Mouse (Mus musculus) ES-Bruce4 (cell line): ENCODE data around the gene Rprml. TPM values are rescaled to one million over a fixed set of nuclear protein-coding genes. Genes with fewer than 3 reads are reported as not detected.

Experiments used
- H3K27ac ChIP-seq: 2 replicates; pipeline ENCODE4 v1.5.1; 2012; ENCODE audit warnings: low read length, inconsistent platforms; ENCODE audit not compliant: insufficient read depth
- H3K27me3 ChIP-seq: 2 replicates; pipeline ENCODE4 v1.6.1; 2012; ENCODE audit warnings: mild to moderate bottlenecking, low read length, inconsistent platforms; ENCODE audit not compliant: control insufficient read depth, poor library complexity, insufficient read depth, severe bottlenecking
- H3K36me3 ChIP-seq: 2 replicates; pipeline ENCODE4 v1.6.1; 2012; ENCODE audit warnings: inconsistent platforms, mild to moderate bottlenecking, low read length, moderate library complexity; ENCODE audit not compliant: control insufficient read depth, poor library complexity, insufficient read depth, severe bottlenecking
- H3K4me1 ChIP-seq: one replicate; pipeline ENCODE4 v1.8.1; 2011; ENCODE audit warnings: low read length; ENCODE audit not compliant: control insufficient read depth, insufficient read depth
- H3K4me3 ChIP-seq: 2 replicates; pipeline ENCODE4 v1.5.1; 2011; ENCODE audit warnings: low read depth, mild to moderate bottlenecking, low read length
- H3K9ac ChIP-seq: 2 replicates; pipeline ENCODE4 v1.6.1; 2012; ENCODE audit warnings: low read depth, mild to moderate bottlenecking, inconsistent platforms; ENCODE audit not compliant: poor library complexity, severe bottlenecking
- H3K9me3 ChIP-seq: replicated peaks from 2 replicates; pipeline ENCODE4 v1.6.1; 2012; ENCODE audit warnings: mild to moderate bottlenecking, low read length, inconsistent platforms; ENCODE audit not compliant: control insufficient read depth, poor library complexity, insufficient read depth, severe bottlenecking
- CTCF ChIP-seq: IDR thresholded peaks from one replicate; pipeline ENCODE4 v1.8.1; 2011; ENCODE audit warnings: low read depth, low read length
- EP300 ChIP-seq: IDR thresholded peaks from 2 replicates; pipeline ENCODE4 v1.6.1; 2011; ENCODE audit warnings: low read depth, low read length; ENCODE audit not compliant: insufficient read depth
- POLR2A ChIP-seq: IDR thresholded peaks from one replicate; pipeline ENCODE4 v1.8.1; 2011; ENCODE audit warnings: low read length; ENCODE audit not compliant: insufficient read depth
- polyA plus RNA-seq: library from polyadenylated mRNA; stranded (reverse); fragments of >200 nt; gene quantifications from 2 replicates; pipeline ENCODE4 v1.2.4, GENCODE M21; 2011; ENCODE audit warnings: low read depth; ENCODE audit not compliant: missing spikeins, insufficient read depth, insufficient read length

Gene Rprml
- polyA plus RNA-seq, 1 experiment: not detected

- H3K4me3 ChIP-seq: no peak overlapping the region
- no peak overlapping the region for H3K27ac ChIP-seq
- H3K9ac ChIP-seq: no peak overlapping the region
- H3K4me1 ChIP-seq: no peaks in the 10 kb centered on the region
- H3K9me3 ChIP-seq: no peaks in the 10 kb centered on the region
- H3K36me3 ChIP-seq: no peaks in the 10 kb centered on the region
- H3K27me3 ChIP-seq: peaks cover 9% of the 10 kb centered on the region; the same call in 1 of the 2 replicates
- no peak for TF ChIP-seq EP300
- TF ChIP-seq POLR2A: no peak
- TF ChIP-seq CTCF: no peak
Observed at GRCm38 (mm10) chr11:103646301-103646700, 3.1 kb upstream of the Rprml start.

- Histone ChIP-seq H3K4me3 (no peak overlapping the region), H3K27ac (no peak overlapping the region), H3K27me3 (peaks cover 9% of the 10 kb centered on the region), H3K4me1 (no peaks in the 10 kb centered on the region), H3K9ac (no peak overlapping the region), H3K36me3 (no peaks in the 10 kb centered on the region), H3K9me3 (no peaks in the 10 kb centered on the region)
- no peak for TF ChIP-seq EP300
- no peak for TF ChIP-seq POLR2A
- no peak for TF ChIP-seq CTCF
Observed at GRCm38 (mm10) chr11:103647921-103648620, 1.3 kb upstream of the Rprml start.

- Histone ChIP-seq H3K4me1 (no peaks in the 10 kb centered on the region), H3K36me3 (no peaks in the 10 kb centered on the region), H3K27me3 (peaks cover 9% of the 10 kb centered on the region), H3K9me3 (no peaks in the 10 kb centered on the region), H3K9ac (no peak overlapping the region), H3K4me3 (no peak overlapping the region), H3K27ac (no peak overlapping the region)
- TF ChIP-seq POLR2A (no peak), EP300 (no peak), CTCF (no peak)
Observed at GRCm38 (mm10) chr11:103648656-103649055, 714 bp upstream of the Rprml start.

GRCm38 (mm10) chr11:103649983-103650493, 668 bp downstream of the Rprml start:
- Histone ChIP-seq H3K36me3 (no peaks in the 10 kb centered on the region), H3K4me1 (no peaks in the 10 kb centered on the region), H3K9ac (peak overlapping the region; percentile 31; the same call in 1 of the 2 replicates), H3K9me3 (no peaks in the 10 kb centered on the region), H3K4me3 (peak overlapping the region; percentile 32), H3K27ac (no peak overlapping the region), H3K27me3 (peaks cover 9% of the 10 kb centered on the region)
- no peak for TF ChIP-seq CTCF

GRCm38 (mm10) chr11:103651426-103651825, 2.1 kb downstream of the Rprml start:
- H3K4me1 ChIP-seq: no peaks in the 10 kb centered on the region
- no peak for TF ChIP-seq CTCF
- no peak for TF ChIP-seq POLR2A
- H3K4me3 ChIP-seq: no peak overlapping the region
- no peaks in the 10 kb centered on the region for H3K9me3 ChIP-seq
- H3K36me3 ChIP-seq: no peaks in the 10 kb centered on the region
- H3K27ac ChIP-seq: no peak overlapping the region
- H3K9ac ChIP-seq: no peak overlapping the region
- peaks cover 9% of the 10 kb centered on the region for H3K27me3 ChIP-seq

GRCm38 (mm10) chr11:103653359-103653965, 4.1 kb downstream of the Rprml start:
- TF ChIP-seq POLR2A (no peak), CTCF (no peak), EP300 (no peak)
- Histone ChIP-seq H3K9ac (no peak overlapping the region), H3K27ac (no peak overlapping the region), H3K9me3 (no peaks in the 10 kb centered on the region), H3K27me3 (peaks cover 9% of the 10 kb centered on the region), H3K4me3 (no peak overlapping the region), H3K4me1 (no peaks in the 10 kb centered on the region), H3K36me3 (no peaks in the 10 kb centered on the region)
